Mouse (Mus musculus) E14TG2a.4 (cell line): ENCODE data around the gene Kank2.

ENCODE experiments used
- H3K27me3 ChIP-seq: 2 replicates; pipeline ENCODE4 v1.6.1; 2014; ENCODE audit warnings: low read length, control low read depth; ENCODE audit not compliant: insufficient read depth
- H3K36me3 ChIP-seq: 2 replicates; pipeline ENCODE4 v1.6.1; 2014; ENCODE audit warnings: low read length, control low read depth; ENCODE audit not compliant: insufficient read depth
- H3K4me1 ChIP-seq: replicated peaks from 2 replicates; pipeline ENCODE4 v1.6.1; 2014; ENCODE audit warnings: low read depth, low read length, control low read depth
- H3K4me3 ChIP-seq: replicated peaks from 2 replicates; pipeline ENCODE4 v1.5.1; 2014; ENCODE audit warnings: mild to moderate bottlenecking, low read length
- H3K9me3 ChIP-seq: 2 replicates; pipeline ENCODE4 v1.6.1; 2014; ENCODE audit warnings: low read length, control low read depth
- CTCF ChIP-seq: conservative IDR thresholded peaks from 2 replicates; pipeline ENCODE4 v1.5.1; 2014; ENCODE audit warnings: low read length
- NANOG ChIP-seq: IDR thresholded peaks from 2 replicates; pipeline ENCODE4 v1.6.1; 2014; ENCODE audit warnings: borderline replicate concordance, low read length, mixed read lengths
- POU5F1 ChIP-seq: IDR thresholded peaks from 2 replicates; pipeline ENCODE4 v1.6.1; 2014; ENCODE audit warnings: low read length, borderline replicate concordance

Gene Kank2

GRCm38 (mm10) chr9:21840115-21840787, 41.7 kb upstream of the Kank2 start:
- Histone ChIP-seq H3K4me1 (peaks cover 92% of the 10 kb centered on the region), H3K27me3 (no peaks in the 10 kb centered on the region), H3K9me3 (no peaks in the 10 kb centered on the region), H3K36me3 (peaks cover 99% of the 10 kb centered on the region), H3K4me3 (peak overlapping the region; percentile 61)
- no peak for TF ChIP-seq POU5F1
- peak; percentile 71 for TF ChIP-seq CTCF

- Histone ChIP-seq H3K4me1 (peaks cover 93% of the 10 kb centered on the region), H3K9me3 (no peaks in the 10 kb centered on the region), H3K36me3 (peaks cover 99% of the 10 kb centered on the region), H3K27me3 (no peaks in the 10 kb centered on the region), H3K4me3 (no peak overlapping the region)
- TF ChIP-seq NANOG = no peak
- no peak for TF ChIP-seq POU5F1
- no peak for TF ChIP-seq CTCF
These were observed 39.1 kb upstream of the Kank2 start for GRCm38 (mm10) chr9:21837690-21838089.

GRCm38 (mm10) chr9:21835258-21835912, 36.8 kb upstream of the Kank2 start, which contains the start of gene Angptl8:
Angptl8 (plus strand) TSS chr9:21835510.
- H3K27me3 ChIP-seq = no peaks in the 10 kb centered on the region
- no peaks in the 10 kb centered on the region for H3K9me3 ChIP-seq
- peaks cover 94% of the 10 kb centered on the region for H3K4me1 ChIP-seq
- H3K4me3 ChIP-seq = peak within 1 kb of the TSS; percentile 26
- peaks cover 99% of the 10 kb centered on the region for H3K36me3 ChIP-seq
- TF ChIP-seq POU5F1 (no peak), CTCF (no peak), NANOG (no peak)

GRCm38 (mm10) chr9:21831558-21832240, 33.2 kb upstream of the Kank2 start:
- H3K4me1 ChIP-seq = peaks cover 92% of the 10 kb centered on the region
- TF ChIP-seq NANOG (no peak), POU5F1 (no peak), CTCF (no peak)
- H3K36me3 ChIP-seq = peaks cover 100% of the 10 kb centered on the region
- no peak overlapping the region for H3K4me3 ChIP-seq
- H3K27me3 ChIP-seq = no peaks in the 10 kb centered on the region
- no peaks in the 10 kb centered on the region for H3K9me3 ChIP-seq

GRCm38 (mm10) chr9:21830936-21831335, 32.4 kb upstream of the Kank2 start:
- TF ChIP-seq POU5F1 (no peak), NANOG (no peak), CTCF (no peak)
- peaks cover 100% of the 10 kb centered on the region for H3K36me3 ChIP-seq
- H3K9me3 ChIP-seq = no peaks in the 10 kb centered on the region
- H3K4me3 ChIP-seq = no peak overlapping the region
- H3K27me3 ChIP-seq = no peaks in the 10 kb centered on the region
- H3K4me1 ChIP-seq = peaks cover 93% of the 10 kb centered on the region

- Histone ChIP-seq H3K4me1 (peaks cover 93% of the 10 kb centered on the region), H3K27me3 (no peaks in the 10 kb centered on the region), H3K4me3 (no peak overlapping the region), H3K9me3 (no peaks in the 10 kb centered on the region), H3K36me3 (peaks cover 100% of the 10 kb centered on the region)
- TF ChIP-seq POU5F1 = no peak
- TF ChIP-seq NANOG = no peak
- TF ChIP-seq CTCF = no peak
These were observed 31.9 kb upstream of the Kank2 start for GRCm38 (mm10) chr9:21830461-21830850.

- H3K9me3 ChIP-seq = no peaks in the 10 kb centered on the region
- no peaks in the 10 kb centered on the region for H3K27me3 ChIP-seq
- TF ChIP-seq CTCF = no peak
- TF ChIP-seq NANOG = no peak
- TF ChIP-seq POU5F1 = no peak
- peaks cover 93% of the 10 kb centered on the region for H3K4me1 ChIP-seq
- H3K4me3 ChIP-seq = no peak overlapping the region
- peaks cover 100% of the 10 kb centered on the region for H3K36me3 ChIP-seq
These were observed 31.4 kb upstream of the Kank2 start for GRCm38 (mm10) chr9:21829834-21830460.

- Histone ChIP-seq H3K36me3 (peaks cover 100% of the 10 kb centered on the region), H3K4me1 (peaks cover 82% of the 10 kb centered on the region), H3K9me3 (no peaks in the 10 kb centered on the region), H3K4me3 (peak overlapping the region; percentile 29; the same call in 1 of the 2 replicates), H3K27me3 (no peaks in the 10 kb centered on the region)
- TF ChIP-seq NANOG (no peak), POU5F1 (no peak), CTCF (no peak)
These were observed 25.8 kb upstream of the Kank2 start for GRCm38 (mm10) chr9:21824366-21824765.
